Mouse (Mus musculus) liver, embryonic 13.5 days (tissue): ENCODE measurements around the gene 5730522E02Rik. TPM values are rescaled to one million over a fixed set of nuclear protein-coding genes. Genes with fewer than 3 reads are reported as not detected.

ENCODE experiments used
- ATAC-seq: fragments of 200-750 bp; cut with Nextera tagmentation; 2 replicates; pipeline ENCODE4 v1.8.0; 2017; ENCODE audit warnings: low read depth, mild to moderate bottlenecking, moderate number of reproducible peaks, moderate library complexity
- DNase-seq: peaks from one replicate; pipeline ENCODE4 v3.0.0; 2022
- H3K27ac ChIP-seq: fragments of 300-500 bp; sonication (generic); 2 replicates; pipeline ENCODE4 v1.5.1; 2015; ENCODE audit warnings: moderate library complexity, mild to moderate bottlenecking, inconsistent platforms
- H3K27me3 ChIP-seq: fragments of 300-500 bp; sonication (generic); 2 replicates; pipeline ENCODE4 v1.6.1; 2015; ENCODE audit warnings: mild to moderate bottlenecking, inconsistent platforms
- H3K36me3 ChIP-seq: fragments of 300-500 bp; sonication (generic); 2 replicates; pipeline ENCODE4 v1.6.1; 2015; ENCODE audit warnings: mild to moderate bottlenecking, inconsistent platforms
- H3K4me1 ChIP-seq: fragments of 300-500 bp; sonication (generic); replicated peaks from 2 replicates; pipeline ENCODE4 v1.6.1; 2015; ENCODE audit warnings: inconsistent platforms
- H3K4me2 ChIP-seq: fragments of 300-500 bp; sonication (generic); 2 replicates; pipeline ENCODE4 v1.6.1; 2015; ENCODE audit warnings: inconsistent platforms, mild to moderate bottlenecking, moderate library complexity
- H3K4me3 ChIP-seq: fragments of 300-500 bp; sonication (generic); replicated peaks from 2 replicates; pipeline ENCODE4 v1.5.1; 2015; ENCODE audit warnings: mild to moderate bottlenecking, inconsistent platforms
- H3K9ac ChIP-seq: fragments of 300-500 bp; sonication (generic); 2 replicates; pipeline ENCODE4 v1.6.1; 2015; ENCODE audit warnings: mild to moderate bottlenecking, inconsistent platforms
- H3K9me3 ChIP-seq: fragments of 300-500 bp; sonication (generic); replicated peaks from 2 replicates; pipeline ENCODE4 v1.6.1; 2016; ENCODE audit warnings: inconsistent platforms
- WGBS: fragments of 180-500 bp; shearing (Covaris S2); methylation state at CpG from one replicate; pipeline ENCODE4 v1.1.7; 2015; ENCODE audit not compliant: insufficient replicate concordance; 5-methylcytosine and 5-hydroxymethylcytosine counted together
- polyA plus RNA-seq: library from polyadenylated mRNA; unstranded; fragments of >200 nt; fragmentation: Nextera tagmentation; extraction: Ambion mirVana; gene quantifications from 2 replicates; pipeline ENCODE4 v1.2.1, GENCODE M21; 2015

Gene 5730522E02Rik
- polyA plus RNA-seq, 1 experiment from 2014 or later = 0.18 TPM

GRCm38 (mm10) chr11:26120781-26121557 lies 89.6 kb downstream of the 5730522E02Rik start:
- H3K4me3 ChIP-seq = no peak overlapping the region
- no peaks in the 10 kb centered on the region for H3K9me3 ChIP-seq
- H3K36me3 ChIP-seq = no peaks in the 10 kb centered on the region
- no peak overlapping the region for H3K4me2 ChIP-seq
- ATAC-seq (no peak), DNase-seq (no peak)
- no peaks in the 10 kb centered on the region for H3K4me1 ChIP-seq
- no peak overlapping the region for H3K9ac ChIP-seq
- no peaks in the 10 kb centered on the region for H3K27me3 ChIP-seq
- no peak overlapping the region for H3K27ac ChIP-seq
- WGBS = 55% methylated on average over 8 of the region's 8 CpGs

- 48% methylated on average over 4 of the region's 4 CpGs for WGBS
- ATAC-seq = no peak
Measured at GRCm38 (mm10) chr11:26117651-26118050, 92.9 kb downstream of the 5730522E02Rik start.

DNA sequence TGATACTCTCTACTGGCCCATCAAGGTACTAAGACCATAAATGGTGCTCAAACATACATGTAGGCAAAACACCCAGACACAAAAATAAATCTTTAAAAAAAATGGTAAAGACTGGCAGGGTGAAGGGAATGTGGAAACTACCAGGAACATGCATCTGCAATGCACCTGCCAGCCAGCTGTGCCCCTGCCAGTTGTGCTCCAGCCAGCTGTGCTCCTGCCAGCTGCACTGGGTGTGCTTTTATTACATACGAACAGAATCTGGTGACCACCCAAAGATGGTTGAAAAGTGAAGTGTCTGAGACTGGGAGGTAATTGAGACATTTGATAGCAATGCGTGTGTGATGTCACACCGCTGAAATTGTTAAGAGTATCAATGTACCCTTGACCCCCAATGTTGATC lies 98.4 kb downstream of the 5730522E02Rik start:
- no peak overlapping the region for H3K4me3 ChIP-seq
- no peak for DNase-seq
- H3K27ac ChIP-seq = no peak overlapping the region
- no peak for ATAC-seq
- no peaks in the 10 kb centered on the region for H3K36me3 ChIP-seq
- 73% methylated on average over 3 of the region's 3 CpGs for WGBS
- H3K4me2 ChIP-seq = no peak overlapping the region
- no peak overlapping the region for H3K9ac ChIP-seq
- H3K9me3 ChIP-seq = no peaks in the 10 kb centered on the region
- no peaks in the 10 kb centered on the region for H3K27me3 ChIP-seq
- no peaks in the 10 kb centered on the region for H3K4me1 ChIP-seq

More at GRCm38 (mm10) chr11:26117651-26118050, 92.9 kb downstream of the 5730522E02Rik start:
- Histone ChIP-seq H3K9ac (no peak overlapping the region), H3K9me3 (no peaks in the 10 kb centered on the region), H3K27me3 (no peaks in the 10 kb centered on the region), H3K4me1 (no peaks in the 10 kb centered on the region), H3K27ac (no peak overlapping the region), H3K4me2 (no peak overlapping the region), H3K4me3 (no peak overlapping the region), H3K36me3 (no peaks in the 10 kb centered on the region)
- DNase-seq = no peak

GRCm38 (mm10) chr11:26108647-26109046 lies 101.9 kb downstream of the 5730522E02Rik start:
- no peak for DNase-seq

GRCm38 (mm10) chr11:26104680-26105079 lies 105.9 kb downstream of the 5730522E02Rik start:
- no peak overlapping the region for H3K4me2 ChIP-seq

More at GRCm38 (mm10) chr11:26108647-26109046, 101.9 kb downstream of the 5730522E02Rik start:
- H3K27me3 ChIP-seq = no peaks in the 10 kb centered on the region
- no peak overlapping the region for H3K9ac ChIP-seq
- no peaks in the 10 kb centered on the region for H3K36me3 ChIP-seq
- no peak overlapping the region for H3K27ac ChIP-seq
- no peak overlapping the region for H3K4me2 ChIP-seq
- 34% methylated on average over 1 of the region's 1 CpGs for WGBS
- no peak overlapping the region for H3K4me3 ChIP-seq
- H3K9me3 ChIP-seq = no peaks in the 10 kb centered on the region
- ATAC-seq = no peak
- H3K4me1 ChIP-seq = no peaks in the 10 kb centered on the region

GRCm38 (mm10) chr11:26103698-26104097 lies 106.9 kb downstream of the 5730522E02Rik start:
- ATAC-seq (no peak), DNase-seq (no peak)
- Histone ChIP-seq H3K27ac (no peak overlapping the region), H3K4me2 (no peak overlapping the region), H3K27me3 (no peaks in the 10 kb centered on the region), H3K9me3 (no peaks in the 10 kb centered on the region), H3K36me3 (no peaks in the 10 kb centered on the region), H3K4me1 (no peaks in the 10 kb centered on the region), H3K9ac (no peak overlapping the region), H3K4me3 (no peak overlapping the region)
- 8% methylated on average over 8 of the region's 8 CpGs for WGBS

More at GRCm38 (mm10) chr11:26104680-26105079, 105.9 kb downstream of the 5730522E02Rik start:
- WGBS = 47% methylated on average over 2 of the region's 2 CpGs
- Histone ChIP-seq H3K9me3 (no peaks in the 10 kb centered on the region), H3K4me3 (no peak overlapping the region), H3K4me1 (no peaks in the 10 kb centered on the region), H3K9ac (no peak overlapping the region), H3K27me3 (no peaks in the 10 kb centered on the region), H3K27ac (no peak overlapping the region), H3K36me3 (no peaks in the 10 kb centered on the region)
- DNase-seq = no peak
- no peak for ATAC-seq

- Histone ChIP-seq H3K4me1 (no peaks in the 10 kb centered on the region), H3K9ac (no peak overlapping the region), H3K4me2 (no peak overlapping the region), H3K4me3 (no peak overlapping the region), H3K9me3 (no peaks in the 10 kb centered on the region), H3K27me3 (no peaks in the 10 kb centered on the region), H3K36me3 (no peaks in the 10 kb centered on the region), H3K27ac (no peak overlapping the region)
- DNase-seq (no peak), ATAC-seq (no peak)
- 23% methylated on average over 4 of the region's 4 CpGs for WGBS
Measured at GRCm38 (mm10) chr11:26102878-26103277, 107.7 kb downstream of the 5730522E02Rik start.

- ATAC-seq (no peak), DNase-seq (no peak)
- Histone ChIP-seq H3K27me3 (no peaks in the 10 kb centered on the region), H3K4me1 (no peaks in the 10 kb centered on the region), H3K27ac (no peak overlapping the region), H3K36me3 (no peaks in the 10 kb centered on the region), H3K9me3 (no peaks in the 10 kb centered on the region), H3K4me2 (no peak overlapping the region), H3K4me3 (no peak overlapping the region), H3K9ac (no peak overlapping the region)
- WGBS = 60% methylated on average over 5 of the region's 5 CpGs
Measured at GRCm38 (mm10) chr11:26100077-26100476, 110.5 kb downstream of the 5730522E02Rik start.

GRCm38 (mm10) chr11:26098933-26099332 lies 111.6 kb downstream of the 5730522E02Rik start:
- Histone ChIP-seq H3K36me3 (no peaks in the 10 kb centered on the region), H3K4me1 (no peaks in the 10 kb centered on the region), H3K9me3 (no peaks in the 10 kb centered on the region), H3K9ac (no peak overlapping the region), H3K4me3 (no peak overlapping the region), H3K4me2 (no peak overlapping the region), H3K27me3 (no peaks in the 10 kb centered on the region), H3K27ac (no peak overlapping the region)
- 65% methylated on average over 2 of the region's 2 CpGs for WGBS
- ATAC-seq = no peak
- no peak for DNase-seq

GRCm38 (mm10) chr11:26096095-26096494 lies 114.5 kb downstream of the 5730522E02Rik start:
- Histone ChIP-seq H3K27me3 (no peaks in the 10 kb centered on the region), H3K36me3 (no peaks in the 10 kb centered on the region), H3K27ac (no peak overlapping the region), H3K9me3 (no peaks in the 10 kb centered on the region), H3K4me3 (no peak overlapping the region), H3K9ac (no peak overlapping the region), H3K4me1 (no peaks in the 10 kb centered on the region), H3K4me2 (no peak overlapping the region)
- ATAC-seq (no peak), DNase-seq (no peak)
- 55% methylated on average over 1 of the region's 1 CpGs for WGBS

DNA sequence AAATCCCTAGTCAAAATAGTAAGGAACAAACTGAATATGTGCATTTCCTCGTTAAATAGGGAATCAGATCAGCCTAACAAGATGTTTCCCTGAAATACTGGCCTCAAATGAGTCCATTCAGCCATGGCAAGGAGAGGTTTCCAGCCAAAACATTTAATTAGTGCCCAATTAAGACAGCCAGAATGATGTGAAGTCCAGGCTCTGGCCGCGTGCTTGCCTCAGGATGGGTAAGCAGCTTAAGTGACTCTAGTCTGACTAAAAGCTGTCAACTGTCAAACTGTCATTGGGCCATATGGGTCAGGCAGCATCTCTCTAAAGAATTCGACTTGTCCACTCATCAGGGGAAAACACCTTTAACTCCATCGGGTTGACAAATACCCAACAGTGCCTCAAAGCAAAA lies 121.6 kb downstream of the 5730522E02Rik start:
- Histone ChIP-seq H3K27me3 (no peaks in the 10 kb centered on the region), H3K9ac (no peak overlapping the region), H3K4me3 (no peak overlapping the region), H3K36me3 (no peaks in the 10 kb centered on the region), H3K27ac (no peak overlapping the region), H3K4me2 (no peak overlapping the region), H3K9me3 (no peaks in the 10 kb centered on the region), H3K4me1 (no peaks in the 10 kb centered on the region)
- 59% methylated on average over 5 of the region's 5 CpGs for WGBS
- DNase-seq (no peak), ATAC-seq (no peak)

DNA sequence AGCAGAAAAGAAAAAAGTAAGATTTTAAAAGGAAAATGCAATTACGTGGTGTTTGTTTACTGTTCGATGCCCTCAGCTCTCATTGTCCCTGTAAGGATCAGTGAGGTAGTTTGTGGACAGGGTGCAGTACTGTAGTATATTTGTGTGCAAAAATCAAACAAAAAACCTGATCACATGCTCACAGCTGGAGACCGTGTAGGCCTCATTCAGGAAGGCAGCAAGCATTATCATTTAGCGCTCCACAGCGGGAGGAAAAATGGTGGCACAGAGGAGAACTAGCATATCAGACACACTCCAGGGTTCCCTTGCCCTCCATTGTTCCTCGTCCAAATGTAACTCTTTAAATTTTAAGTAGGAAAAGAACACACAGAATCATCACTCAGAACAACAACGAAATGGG lies 123.9 kb downstream of the 5730522E02Rik start:
- H3K4me2 ChIP-seq = no peak overlapping the region
- H3K9me3 ChIP-seq = no peaks in the 10 kb centered on the region
- 66% methylated on average over 7 of the region's 7 CpGs for WGBS
- no peaks in the 10 kb centered on the region for H3K4me1 ChIP-seq
- DNase-seq = no peak
- H3K9ac ChIP-seq = no peak overlapping the region
- H3K27ac ChIP-seq = no peak overlapping the region
- no peak for ATAC-seq
- no peak overlapping the region for H3K4me3 ChIP-seq
- no peaks in the 10 kb centered on the region for H3K36me3 ChIP-seq
- H3K27me3 ChIP-seq = no peaks in the 10 kb centered on the region
